Mouse (Mus musculus): Measurements from ENCODE around the gene Tmem63c.

Tmem63c gene

DNA sequence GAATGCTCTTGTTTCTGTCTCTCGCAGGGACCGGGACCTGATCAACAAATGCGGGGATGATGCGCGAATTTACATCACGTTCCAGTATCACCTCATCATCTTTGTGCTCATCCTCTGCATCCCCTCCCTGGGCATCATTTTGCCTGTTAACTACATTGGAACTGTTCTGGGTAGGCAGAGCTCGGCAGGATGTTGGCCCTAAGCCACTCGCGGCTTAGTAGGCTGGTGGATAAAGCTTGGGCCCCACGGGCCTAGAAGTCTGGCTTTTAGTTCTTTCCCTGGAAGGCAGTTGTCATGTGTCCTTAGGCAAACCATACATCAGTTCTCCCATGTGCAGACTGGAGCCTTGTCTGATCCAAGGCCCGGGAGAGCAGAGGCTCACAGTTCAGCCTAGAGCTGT, 44.3 kb downstream of the Tmem63c start:
- DNase-seq: no peak

GRCm38 (mm10) chr12:87066429-87066828, 45.3 kb downstream of the Tmem63c start:
- DNase-seq: peak; percentile 27 to 71

DNA sequence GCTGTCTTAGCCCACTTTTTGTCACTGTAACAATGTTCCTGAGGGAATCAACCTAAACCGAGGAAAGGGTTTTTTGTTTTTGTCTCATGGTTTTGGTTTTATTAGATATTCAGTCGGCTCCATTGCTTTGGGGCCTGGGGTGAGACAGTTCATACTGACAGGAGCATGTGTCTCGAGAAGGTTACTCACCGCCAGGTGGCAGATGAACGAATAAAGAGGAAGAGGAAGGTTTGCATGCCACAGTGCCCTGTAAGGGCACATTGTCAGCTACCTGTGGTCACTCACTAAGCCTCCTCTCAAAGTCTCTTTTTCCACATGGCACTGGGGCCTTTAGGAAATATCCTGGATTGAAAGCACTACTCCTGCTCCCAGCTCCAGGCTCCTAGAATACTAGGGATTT, 49.4 kb downstream of the Tmem63c start:
- no peak for DNase-seq

DNA sequence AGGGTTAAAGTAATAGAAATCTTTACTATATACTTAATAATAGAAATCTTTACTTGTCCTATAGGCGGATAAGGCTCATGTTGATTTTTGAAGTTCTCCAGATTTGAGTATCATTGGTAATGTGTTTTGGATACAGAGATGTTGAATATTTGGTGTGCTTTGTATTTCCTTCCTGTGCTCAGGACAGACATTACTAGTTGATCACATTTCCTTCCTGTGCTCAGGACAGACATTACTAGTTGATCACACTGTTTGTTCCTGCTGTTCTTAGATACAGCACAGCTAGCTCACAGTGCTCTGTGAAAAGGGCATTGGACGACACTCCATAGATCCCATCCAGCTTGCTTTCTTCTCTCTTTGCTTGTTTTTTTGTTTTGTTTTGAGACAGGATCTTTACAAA, 55.5 kb downstream of the Tmem63c start:
- no peak for DNase-seq

GRCm38 (mm10) chr12:87082797-87083196, 61.7 kb downstream of the Tmem63c start:
- no peak for DNase-seq

DNA sequence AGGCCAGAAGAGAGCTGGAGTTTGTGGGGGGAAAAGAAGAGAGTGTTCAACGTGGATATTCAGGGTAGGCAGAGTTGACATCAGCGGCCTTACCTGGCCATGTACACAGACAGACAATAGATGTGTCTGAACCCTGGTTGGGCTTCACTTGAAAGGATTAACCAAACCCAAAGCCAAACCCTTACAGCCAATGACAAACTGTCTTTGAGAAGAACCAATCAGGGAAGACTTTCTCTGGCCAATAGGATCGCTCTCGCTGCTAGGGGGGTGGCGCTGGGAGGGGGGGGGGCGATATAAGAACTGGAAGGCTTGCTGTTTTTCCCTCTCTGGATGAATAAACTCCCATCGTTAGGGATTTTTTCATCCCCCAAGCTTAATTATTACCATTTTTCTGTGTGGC, 66.1 kb downstream of the Tmem63c start:
- DNase-seq: no peak

DNA sequence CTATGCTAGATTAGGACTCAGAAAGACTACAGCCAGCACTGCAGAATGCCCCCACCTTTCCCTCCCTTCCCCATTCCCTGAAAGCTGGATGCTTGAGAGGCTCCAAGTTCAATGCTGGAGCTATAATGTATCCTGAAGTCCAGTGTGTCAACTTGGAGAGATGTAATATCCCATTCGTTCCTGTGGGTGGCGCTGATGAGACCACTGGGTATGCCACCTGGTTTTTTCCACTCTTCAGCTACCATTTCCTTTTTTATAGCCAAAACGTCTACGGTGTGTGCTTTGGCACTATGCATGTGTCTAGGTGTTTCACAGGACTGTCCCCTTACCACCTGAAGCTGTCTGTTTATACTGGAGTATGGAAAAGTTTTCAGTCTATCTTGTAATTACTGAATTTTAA, 67.2 kb downstream of the Tmem63c start:
- DNase-seq: no peak

GRCm38 (mm10) chr12:87089255-87089654, 68.1 kb downstream of the Tmem63c start:
- DNase-seq: no peak

DNA sequence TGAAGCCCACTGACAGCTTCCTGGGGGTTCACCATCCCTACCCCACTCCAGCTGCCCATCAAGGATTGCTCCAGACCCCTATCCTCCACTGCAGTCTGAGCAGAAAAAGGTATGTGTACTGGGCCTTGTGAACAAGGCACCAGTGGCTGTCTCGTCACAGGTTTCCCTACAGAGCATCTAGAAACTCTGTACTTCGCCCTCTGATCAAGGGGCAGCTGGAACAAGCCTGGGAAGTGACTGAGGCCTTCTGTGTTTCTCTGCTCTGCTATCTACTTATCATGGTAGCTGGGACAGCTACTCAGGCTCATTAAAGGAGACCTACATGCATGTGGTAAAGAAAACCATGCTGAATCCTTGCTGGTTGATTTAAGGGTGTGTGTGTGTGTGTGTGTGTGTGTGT, 68.6 kb downstream of the Tmem63c start:
- no peak for DNase-seq

GRCm38 (mm10) chr12:87091916-87092315, 70.8 kb downstream of the Tmem63c start:
- DNase-seq: no peak

DNA sequence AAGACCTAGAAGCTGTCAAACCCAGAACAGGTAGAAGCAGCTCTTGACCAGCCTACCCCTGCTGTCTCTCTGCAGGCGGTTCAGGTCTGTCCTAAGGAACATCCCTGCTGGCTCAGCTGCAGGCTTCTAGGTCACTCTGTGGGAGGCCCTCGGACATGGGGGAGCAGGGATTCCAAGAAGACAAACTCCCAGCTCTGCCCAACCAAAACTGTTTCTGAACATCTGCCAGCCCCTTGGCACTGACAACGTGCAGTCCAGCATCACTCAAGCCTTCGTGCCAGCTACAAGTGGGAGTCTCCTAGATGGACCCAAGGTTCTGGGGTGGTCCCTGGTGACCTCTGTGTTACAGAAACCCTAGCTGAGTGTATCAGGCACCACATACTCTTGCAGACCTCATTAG, 72.1 kb downstream of the Tmem63c start:
- no peak for DNase-seq

DNA sequence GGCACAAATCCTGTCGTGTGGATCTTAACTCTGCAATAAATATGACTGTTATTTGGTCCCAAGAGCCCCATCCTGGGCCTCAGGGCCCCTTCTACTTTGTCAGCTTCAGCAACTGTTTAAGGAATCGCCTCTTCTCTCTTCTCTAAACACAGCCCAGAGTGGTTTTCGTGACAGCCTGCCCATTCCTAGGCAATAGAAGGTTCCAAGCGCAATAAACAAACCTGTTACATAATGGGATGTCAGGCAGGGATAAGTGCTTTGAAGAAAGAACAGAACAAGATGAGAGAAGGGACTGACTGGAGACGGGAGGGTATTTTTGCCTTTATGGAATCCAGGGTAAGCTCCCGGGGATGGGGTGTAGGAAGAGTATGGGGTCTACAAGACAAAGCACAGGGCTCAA, 72.5 kb downstream of the Tmem63c start:
- DNase-seq: no peak

GRCm38 (mm10) chr12:87100331-87100730, 79.2 kb downstream of the Tmem63c start:
- DNase-seq: peak; percentile 10 to 44

DNA sequence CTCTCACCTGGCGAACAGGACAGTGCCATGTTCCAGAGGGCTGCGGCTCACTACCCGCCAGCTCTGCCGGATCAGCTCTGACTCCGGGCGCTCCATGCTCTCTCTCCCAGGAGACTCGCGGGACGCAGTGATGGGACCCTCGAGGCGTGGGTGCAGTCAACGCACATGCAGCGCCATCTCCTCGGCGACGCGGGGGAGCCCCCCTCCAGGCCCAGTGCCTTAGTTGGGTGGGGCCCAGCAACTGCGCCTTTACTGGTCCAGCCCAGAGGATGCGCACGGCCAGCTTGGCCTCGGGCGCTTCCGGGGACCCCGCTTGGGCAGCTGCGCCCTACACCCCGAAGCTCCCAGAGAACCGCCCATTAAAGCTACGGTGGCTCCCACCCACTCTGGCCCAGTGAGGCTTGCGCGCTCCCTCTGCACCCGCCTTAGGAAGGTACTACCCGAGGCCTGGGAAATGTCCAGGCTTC, 81.1 kb downstream of the Tmem63c start, which contains the start of gene Ngb:
TSS of gene Ngb (minus strand) at position 375 of the 467 bp plus-strand sequence.
- peak in 1 of 2 experiments; percentile 9 for DNase-seq

GRCm38 (mm10) chr12:87103471-87103870, 82.3 kb downstream of the Tmem63c start:
- no peak for DNase-seq

DNA sequence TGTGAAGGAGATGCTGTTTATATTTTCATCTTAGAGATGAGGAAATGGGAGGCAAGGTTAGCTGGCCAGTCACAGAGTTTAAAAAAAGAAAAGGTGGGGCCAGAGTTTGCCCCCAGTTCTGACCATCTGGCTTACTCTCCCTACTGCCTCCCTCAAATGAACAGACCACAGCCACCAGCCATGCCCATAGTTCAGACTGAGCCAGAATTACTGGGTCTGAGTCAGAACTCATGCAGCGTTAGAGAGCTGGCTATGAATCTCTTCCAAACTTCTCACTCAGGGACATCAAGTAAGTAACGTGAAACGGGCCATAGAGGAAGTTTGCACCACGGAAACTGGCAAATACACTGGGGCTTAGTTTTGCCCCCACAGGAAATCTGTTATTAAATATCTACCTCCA, 83.7 kb downstream of the Tmem63c start:
- DNase-seq: no peak

GRCm38 (mm10) chr12:87107357-87107977, 86.3 kb downstream of the Tmem63c start:
- no peak for DNase-seq

GRCm38 (mm10) chr12:87121918-87122589, 100.9 kb downstream of the Tmem63c start:
- DNase-seq: no peak

DNA sequence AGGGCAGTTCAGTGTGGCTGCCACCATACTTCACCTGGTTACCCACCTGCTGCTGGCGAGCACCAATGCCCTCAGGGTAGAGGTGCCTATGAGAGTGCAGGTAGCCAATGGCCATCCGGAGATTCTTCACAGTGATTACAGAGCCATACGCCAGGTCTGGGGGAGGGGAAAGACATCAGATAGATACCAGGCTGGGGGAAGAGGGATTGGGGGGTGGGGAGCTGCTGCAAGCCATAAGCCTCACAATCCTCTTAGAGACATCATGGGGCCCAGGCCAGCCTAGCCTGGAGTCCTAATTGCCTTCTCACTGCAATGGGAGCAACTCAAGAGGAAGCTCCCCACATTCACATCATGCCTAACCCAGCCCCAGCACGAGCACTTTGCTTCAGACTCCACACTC, 106.1 kb downstream of the Tmem63c start:
- DNase-seq: no peak

DNA sequence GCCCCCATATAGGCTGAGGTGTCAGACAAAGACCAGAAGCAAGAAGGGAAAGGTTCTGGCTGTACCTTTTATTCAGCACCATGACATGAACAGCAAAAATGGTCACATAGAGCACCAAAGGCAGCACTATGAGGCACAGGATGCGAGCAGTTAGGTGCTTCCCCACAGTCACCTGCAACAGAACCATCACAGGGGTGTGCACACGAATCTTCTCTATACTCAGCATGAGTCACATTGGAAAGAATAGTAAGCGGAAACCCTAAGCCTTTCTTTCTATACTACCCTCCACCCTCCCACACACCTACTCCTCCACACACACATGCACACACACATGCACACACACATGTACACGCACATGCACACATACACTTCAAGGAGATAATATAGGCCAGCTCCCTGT, 109.1 kb downstream of the Tmem63c start:
- no peak for DNase-seq

GRCm38 (mm10) chr12:87131181-87131580, 110.0 kb downstream of the Tmem63c start:
- DNase-seq: no peak

DNA sequence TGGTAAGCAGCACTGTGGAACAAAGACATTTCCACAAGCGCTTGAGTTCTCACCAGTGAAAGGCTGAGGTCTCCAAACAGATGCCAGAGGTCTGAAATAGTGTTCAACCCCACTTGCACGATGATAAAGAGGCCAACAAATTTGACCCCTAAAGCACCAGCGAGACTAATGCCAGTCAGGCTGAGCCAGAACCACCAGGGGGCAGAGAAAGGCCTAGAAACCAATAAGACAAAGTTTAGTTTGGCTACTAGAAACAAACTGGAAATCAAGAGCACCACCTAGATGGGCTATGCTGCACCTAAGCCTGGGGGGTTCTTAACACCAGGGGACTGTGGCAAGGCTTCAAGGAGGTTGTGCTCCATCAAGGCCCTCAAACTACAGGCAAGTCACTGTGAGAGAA, 110.5 kb downstream of the Tmem63c start:
- peak in 1 of 2 experiments; percentile 45 for DNase-seq

GRCm38 (mm10) chr12:87132210-87132609, 111.1 kb downstream of the Tmem63c start:
- DNase-seq: no peak

DNA sequence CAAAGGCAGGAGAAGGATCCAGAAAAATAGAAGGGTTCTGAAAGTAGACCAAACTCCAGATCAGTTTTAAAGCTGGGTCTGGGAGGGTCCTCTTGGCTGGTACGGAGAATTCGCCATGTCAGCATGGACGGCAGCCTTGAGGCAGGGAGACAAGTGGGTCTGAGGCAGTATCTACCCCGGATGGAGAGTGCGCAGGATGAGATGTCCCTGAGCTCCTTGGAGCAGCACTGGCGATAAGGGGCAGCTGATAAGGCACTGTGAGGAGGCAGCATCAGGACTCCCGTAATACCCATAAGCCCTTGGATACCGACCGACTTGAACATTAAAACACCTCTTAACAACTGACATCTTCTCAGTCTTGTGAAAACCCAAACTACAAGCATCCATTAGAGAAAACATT, 111.6 kb downstream of the Tmem63c start:
- no peak for DNase-seq
